Mouse (Mus musculus) bone marrow macrophage, adult 2 months (primary cell): ENCODE results near the gene Ntrk3.

Source experiments
- CTCF ChIP-seq: IDR thresholded peaks from 2 replicates; pipeline ENCODE4 v1.5.1; 2012; ENCODE audit warnings: low read depth, mild to moderate bottlenecking, low read length, moderate library complexity
- POLR2A ChIP-seq: IDR thresholded peaks from 2 replicates; pipeline ENCODE4 v1.6.1; 2012; ENCODE audit warnings: mild to moderate bottlenecking, low read depth, low read length, borderline replicate concordance

DNA sequence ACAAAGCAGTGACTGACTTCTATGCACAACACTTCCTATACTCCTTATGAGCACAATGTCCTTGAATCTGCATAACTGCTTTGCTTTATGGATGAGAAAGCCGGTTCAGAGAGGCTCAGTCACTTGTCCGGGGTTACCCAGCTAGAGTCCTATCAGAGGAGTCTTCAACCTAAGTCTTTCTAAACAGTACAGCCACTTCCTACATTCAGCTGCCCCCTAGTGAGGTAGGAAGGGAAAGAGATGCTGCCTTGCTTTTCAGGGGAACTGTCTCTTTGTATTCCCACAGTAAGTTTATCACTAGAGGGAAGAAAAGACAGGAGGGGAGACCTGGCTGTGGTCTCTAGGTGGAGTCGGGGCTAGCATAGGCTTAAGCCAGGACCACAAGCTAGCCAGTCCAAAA is 151.0 kb downstream of the Ntrk3 start:
- TF ChIP-seq POLR2A (no peak), CTCF (no peak)
